Mouse (Mus musculus): ENCODE measurements around the gene Aldh8a1. TPM values are rescaled to one million over a fixed set of nuclear protein-coding genes. Genes with fewer than 3 reads are reported as not detected.

The Aldh8a1 gene
- total RNA-seq, 1 experiment from 2014 or later, result 0.23 TPM

DNA sequence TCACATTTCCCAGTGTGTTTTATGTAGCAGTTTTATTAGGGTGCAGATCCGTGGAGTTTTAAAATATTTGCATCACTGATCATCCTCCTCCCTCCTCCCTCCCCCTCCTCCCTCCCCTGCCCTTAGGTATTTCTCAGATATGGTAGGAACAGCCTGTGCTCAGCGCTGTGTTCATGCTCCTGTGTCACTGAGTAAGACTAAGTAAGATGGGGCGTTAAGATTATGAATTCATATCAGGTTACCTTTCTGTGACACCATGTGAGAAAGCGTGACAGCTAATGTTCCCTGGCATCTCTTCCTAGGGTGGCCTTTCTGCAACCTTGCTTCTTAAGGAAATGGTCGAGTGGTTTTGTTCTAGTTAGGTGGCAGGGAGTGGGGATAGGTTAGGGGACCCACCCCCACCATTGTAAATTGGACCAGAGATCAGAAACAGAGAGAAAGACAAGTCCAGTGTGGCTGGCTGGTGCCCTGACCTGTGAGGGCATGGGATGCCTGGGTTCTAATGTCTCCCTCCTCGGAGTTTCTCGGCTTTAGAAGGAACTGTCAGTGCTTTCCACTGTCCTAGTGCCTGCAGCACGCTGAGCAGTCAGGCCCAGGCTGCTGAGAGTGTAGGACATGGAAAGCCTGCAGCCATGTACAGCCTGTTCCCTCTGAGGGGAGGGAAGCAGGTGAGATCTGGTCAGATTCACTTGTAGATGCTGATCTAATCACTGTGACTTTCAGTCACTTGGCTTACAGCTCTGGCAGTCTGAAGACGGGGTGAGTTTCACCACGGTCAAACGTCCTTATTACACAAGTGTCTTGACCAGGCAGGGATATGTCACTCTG is 28.8 kb downstream of the Aldh8a1 start:
- ATAC-seq (ENCODE audit: extremely low read depth, insufficient number of reproducible peaks, low FRiP score, poor library complexity, severe bottlenecking), result no peak

DNA sequence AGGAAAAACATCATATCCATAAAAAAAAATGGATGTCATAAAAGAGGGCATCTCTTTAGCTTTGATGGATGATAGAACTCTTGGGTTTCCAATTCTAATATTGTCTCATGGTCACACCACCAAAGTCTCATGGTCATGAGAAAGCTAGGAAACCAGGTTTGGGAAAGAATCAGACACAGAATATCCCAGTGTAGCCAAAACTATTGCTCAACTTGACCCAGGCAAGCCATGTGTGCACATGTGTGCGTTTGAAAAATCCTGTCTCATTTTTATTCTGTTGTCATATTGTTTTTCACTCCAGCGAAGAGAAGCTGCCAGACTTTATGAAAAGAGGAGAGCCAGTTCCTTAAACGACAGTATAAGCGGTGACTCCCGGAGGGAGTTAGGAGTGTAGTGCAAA is 33.6 kb downstream of the Aldh8a1 start:
- ATAC-seq (ENCODE audit: extremely low read depth, insufficient number of reproducible peaks, low FRiP score, poor library complexity, severe bottlenecking), result no peak

DNA sequence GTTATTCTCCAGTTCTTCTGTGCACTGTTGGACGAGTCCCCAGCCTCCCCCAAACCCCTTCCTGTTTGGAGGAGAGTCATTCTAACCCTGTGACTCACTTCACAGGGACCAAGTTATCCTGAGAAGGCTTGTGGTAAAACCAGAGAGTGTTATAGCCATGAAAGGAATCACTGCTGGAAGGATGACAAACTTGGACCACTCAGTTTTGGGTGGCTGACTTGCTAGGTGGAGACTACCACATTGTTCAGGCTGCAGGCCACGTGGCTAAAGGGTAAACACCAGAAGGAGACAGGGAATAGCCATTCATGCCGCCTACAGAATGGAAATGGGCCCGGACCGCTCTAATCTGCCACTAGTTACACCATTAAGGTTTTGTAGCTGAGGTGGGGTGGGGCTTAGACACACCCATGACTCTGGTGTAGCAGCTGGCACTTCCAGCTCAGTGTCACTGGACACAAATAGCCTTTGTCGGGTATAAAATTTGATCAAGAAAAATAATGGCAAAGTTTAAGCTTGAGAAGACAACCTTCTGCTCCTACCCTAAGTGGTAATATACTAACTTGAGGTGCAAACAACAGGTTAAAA is 34.6 kb downstream of the Aldh8a1 start:
- no peak for ATAC-seq (ENCODE audit: extremely low read depth, insufficient number of reproducible peaks, low FRiP score, poor library complexity, severe bottlenecking)

DNA sequence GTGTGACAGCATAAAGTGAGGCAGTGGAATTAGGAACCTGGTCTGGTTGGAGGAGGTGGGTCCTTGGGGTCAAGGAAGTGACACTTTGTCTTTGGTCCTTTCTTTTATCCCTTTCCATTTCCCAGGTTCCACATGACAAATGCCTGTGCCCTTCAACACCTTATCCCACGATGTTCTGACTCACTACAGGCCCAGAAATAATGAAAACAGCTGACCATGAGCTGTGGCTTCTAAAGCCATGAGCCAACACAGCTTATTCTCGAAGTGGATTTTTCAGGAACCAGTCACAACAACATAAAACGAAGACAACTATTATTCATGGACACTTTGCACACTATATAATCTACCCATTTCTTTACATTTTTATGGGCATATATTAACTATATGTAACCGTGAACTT is 37.9 kb downstream of the Aldh8a1 start:
- ATAC-seq (ENCODE audit: extremely low read depth, insufficient number of reproducible peaks, low FRiP score, poor library complexity, severe bottlenecking), result no peak

DNA sequence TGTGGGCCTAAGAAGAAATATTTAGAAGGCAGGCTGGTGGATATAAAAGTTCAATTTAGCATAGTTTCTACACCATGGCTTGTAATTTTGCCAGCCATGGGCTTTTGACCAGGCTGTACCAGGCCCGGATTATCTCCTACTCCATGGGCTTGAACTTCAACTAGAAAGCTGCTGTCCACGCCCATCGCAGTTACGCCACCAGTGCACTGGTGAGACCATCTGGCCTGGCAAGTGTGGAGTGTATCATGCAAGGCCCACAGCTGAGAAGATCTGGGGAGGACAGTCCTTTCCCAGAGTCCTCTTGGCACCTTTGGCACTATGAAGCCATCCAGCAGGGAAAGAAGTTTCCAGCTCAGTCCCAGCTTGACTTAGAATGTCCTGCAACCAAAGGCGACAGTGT is 39.1 kb downstream of the Aldh8a1 start:
- ATAC-seq (ENCODE audit: extremely low read depth, insufficient number of reproducible peaks, low FRiP score, poor library complexity, severe bottlenecking), result no peak

DNA sequence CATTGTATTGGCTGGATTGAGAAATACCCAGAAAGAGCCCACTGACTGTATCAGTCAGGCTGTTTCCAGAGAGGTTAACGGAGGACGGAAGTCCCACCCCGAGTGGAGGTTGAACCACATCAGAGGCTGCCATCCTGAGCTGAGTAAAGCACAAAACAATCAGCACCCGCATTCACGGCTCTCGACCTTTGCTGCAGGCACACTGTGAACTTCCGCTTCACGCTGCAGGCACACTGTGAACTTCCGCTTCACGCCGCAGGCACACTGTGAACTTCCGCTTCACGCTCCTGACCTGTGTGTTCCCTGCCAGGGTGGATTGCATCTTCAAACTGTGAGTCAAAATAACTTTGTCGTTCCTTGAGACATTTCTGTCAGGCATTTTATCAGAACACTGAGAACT is 42.1 kb downstream of the Aldh8a1 start:
- peak; percentile 44; the same call in 1 of the 2 replicates for ATAC-seq (ENCODE audit: extremely low read depth, insufficient number of reproducible peaks, low FRiP score, poor library complexity, severe bottlenecking)

DNA sequence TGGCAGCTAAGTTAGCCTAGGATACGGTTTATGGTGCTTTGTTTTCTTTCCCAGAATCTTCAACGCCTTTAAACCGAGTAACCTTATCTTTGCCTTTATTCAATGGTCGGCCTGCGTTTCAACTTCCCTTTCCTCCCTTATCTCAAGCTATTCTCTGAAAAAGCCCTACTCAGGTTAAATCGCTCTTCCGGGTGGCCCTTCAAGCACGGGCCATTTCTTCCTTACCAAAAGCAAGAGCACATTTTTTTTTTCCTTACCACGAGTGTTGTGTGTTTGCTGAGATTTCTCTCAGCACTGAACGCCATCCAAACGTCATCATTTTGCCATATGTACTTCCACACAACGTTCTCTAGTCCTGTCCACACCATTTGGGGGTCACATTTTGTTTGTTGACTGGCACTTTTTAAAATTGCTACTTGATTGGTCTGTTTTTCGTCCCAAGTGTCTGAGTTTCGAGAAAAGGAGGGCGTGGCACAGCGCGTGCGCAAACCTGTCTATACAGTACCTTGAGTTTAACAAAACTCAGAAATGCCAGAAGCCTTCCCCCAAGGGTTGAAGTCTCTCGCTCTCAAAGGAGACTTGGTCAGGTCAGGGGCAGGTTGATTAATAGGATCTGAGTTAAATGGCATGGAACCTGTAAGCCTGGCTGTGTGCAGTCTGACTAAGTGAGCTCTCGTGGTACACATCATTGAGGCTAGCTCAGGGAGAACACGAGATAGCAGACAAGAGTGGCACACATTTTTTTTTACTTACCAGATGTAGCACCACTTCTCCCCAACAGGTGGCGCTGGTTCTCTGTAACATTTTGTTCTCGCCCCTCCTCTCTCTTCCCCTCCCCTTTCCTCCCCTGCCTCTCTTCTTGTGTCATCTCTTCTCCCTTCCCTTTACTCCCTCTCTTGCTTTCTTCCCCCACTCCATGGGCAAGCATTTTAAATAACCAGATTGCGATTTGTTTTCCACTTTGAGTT is 43.6 kb downstream of the Aldh8a1 start:
- ATAC-seq (ENCODE audit: extremely low read depth, insufficient number of reproducible peaks, low FRiP score, poor library complexity, severe bottlenecking), result peak; percentile 51

DNA sequence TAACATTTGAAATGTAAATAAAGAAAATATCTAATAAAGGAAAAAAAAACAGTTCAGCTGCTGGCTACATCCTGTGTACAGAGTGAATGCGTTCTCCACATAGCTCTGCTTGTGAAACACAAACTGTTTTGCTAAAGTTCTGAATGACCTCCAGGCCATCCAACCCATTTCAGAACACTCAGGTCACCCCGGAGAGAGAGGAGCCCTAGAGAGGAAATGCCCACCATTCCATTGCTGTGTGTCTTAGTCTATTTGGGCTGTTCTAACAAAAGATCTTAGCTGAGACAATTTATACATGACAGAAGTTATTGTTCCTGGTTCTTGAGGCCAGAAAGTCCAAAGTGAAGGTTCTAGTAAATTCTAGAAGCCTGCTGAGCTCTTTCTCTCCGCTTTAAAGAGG is 49.4 kb downstream of the Aldh8a1 start:
- no peak for ATAC-seq (ENCODE audit: extremely low read depth, insufficient number of reproducible peaks, low FRiP score, poor library complexity, severe bottlenecking)

DNA sequence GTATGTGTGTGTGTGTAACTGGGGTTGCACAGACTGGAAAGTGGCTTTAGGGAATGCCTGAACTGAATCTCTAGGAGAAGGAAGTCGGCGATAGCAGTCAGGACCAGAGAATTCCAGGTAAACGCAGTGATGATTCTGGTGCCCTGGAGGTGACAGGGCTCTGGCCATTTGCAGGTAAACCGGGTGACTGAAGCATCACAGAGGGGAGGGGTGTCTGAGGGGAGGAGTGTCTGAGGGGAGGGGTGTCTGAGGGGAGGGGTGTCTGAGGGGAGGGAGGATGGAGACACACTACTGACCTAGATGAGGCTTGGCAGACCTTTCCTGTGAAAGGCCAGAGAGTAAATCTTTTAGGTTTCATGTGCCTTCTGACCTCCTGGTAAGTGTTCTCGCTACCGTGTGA is 50.9 kb downstream of the Aldh8a1 start:
- no peak for ATAC-seq (ENCODE audit: extremely low read depth, insufficient number of reproducible peaks, low FRiP score, poor library complexity, severe bottlenecking)

DNA sequence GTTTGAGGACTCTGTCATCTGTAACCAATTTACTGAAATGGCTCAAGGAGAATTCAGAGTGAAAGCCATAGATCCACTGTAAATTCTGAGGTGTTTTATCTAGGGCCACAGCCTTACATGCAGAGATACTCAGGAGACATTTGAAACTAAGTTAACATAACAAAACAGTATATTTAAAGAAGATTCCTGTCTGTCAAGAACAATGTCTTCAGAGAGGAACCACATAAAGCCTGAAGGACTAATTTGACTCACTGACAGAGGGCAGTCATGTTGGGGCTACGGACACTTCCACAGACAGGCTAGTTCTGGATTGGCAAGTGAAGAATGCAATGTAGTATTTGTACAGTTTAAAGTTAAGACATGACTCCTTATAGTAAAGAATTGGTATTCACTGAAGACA is 62.2 kb downstream of the Aldh8a1 start:
- no peak for ATAC-seq (ENCODE audit: extremely low read depth, insufficient number of reproducible peaks, low FRiP score, poor library complexity, severe bottlenecking)

DNA sequence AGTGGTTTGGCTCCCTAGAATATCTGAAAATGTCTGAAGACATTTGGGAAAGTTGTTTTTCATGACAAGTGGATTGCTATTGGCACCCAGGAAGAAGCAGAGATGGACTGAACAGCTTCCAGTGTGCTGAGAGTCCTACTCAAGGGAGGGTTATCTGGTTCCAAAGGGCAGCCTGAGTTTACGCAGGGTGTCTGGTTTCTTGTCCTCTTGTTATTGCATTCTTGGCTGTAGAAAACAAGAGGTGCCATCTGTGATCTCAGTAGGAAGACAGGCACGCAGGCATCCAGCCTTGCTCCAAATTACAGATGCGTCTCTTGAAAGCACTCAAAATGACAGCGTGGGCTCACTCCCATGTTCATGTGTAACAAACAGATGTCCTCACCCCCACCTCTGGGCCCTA is 63.9 kb downstream of the Aldh8a1 start:
- ATAC-seq (ENCODE audit: extremely low read depth, insufficient number of reproducible peaks, low FRiP score, poor library complexity, severe bottlenecking), result no peak

DNA sequence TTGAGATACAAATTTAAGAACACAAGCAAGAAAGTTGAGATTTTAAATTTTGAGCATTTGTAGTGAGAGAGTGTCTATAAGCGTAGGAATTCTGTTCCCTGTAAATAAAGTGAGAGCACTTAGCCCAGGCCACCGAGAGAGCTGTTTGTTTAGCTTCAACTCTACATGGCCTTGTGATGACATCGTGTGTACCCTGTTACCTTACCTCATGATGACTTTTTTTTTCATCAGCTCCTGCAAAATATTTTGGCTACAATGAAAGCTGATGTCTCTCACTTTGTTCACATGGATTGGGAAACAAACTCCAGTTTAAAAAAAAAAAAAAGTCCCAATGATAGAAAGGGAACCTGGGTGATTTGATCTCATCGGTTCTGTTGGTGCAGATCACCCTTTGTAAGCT is 64.6 kb downstream of the Aldh8a1 start:
- no peak for ATAC-seq (ENCODE audit: extremely low read depth, insufficient number of reproducible peaks, low FRiP score, poor library complexity, severe bottlenecking)

DNA sequence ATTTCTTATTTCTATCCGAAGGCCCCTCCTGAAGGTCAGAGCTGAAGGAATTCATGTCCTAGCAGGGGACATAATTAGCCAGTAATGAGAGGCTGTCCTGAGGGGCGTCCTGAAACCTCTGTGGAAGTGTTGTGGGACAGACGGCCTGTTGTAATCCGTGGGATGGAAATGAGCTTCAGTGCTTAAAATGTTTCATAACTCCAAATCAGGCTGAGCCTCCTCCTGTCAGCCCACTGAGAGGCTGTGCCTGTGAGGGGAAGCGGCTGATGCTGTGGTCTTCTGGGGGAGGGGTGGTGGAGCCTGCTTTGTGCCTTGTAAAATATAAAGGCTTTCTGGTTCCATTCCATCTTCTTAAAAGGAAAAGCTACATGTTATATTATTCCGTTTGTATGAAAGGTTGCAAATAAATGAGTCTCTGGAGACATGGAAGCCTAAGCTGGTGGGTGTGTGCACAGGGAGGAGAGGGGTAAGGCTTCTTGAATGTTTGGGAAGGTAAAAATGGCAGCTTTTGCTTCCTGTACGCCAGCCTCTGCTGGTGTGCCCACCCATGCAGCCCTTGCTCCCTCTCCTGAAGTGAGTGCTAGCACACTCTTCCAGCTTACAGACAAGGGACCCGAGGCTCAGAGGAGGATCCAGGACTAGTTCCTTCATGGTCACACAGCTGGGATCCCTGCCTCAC is 66.7 kb downstream of the Aldh8a1 start:
- ATAC-seq (ENCODE audit: extremely low read depth, insufficient number of reproducible peaks, low FRiP score, poor library complexity, severe bottlenecking), result no peak

DNA sequence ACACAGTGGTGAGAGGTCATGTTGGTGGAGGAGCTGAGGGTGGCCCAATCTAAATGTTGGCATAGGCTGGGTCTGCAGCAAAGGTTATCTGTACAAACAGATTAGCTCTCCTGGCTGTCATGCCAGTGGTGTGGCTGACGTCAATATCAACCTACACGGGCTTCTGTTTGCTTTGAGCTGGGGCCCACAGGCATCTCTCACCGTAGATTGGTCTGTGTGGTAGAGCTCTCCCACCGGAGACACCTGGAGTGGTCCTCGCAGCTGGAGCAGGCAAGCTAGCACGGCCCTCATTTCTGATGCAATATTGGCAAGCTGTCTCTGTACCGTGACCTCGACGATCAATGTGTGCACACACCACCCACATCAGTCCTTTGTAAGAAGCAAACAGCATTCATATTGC is 67.3 kb downstream of the Aldh8a1 start:
- ATAC-seq (ENCODE audit: extremely low read depth, insufficient number of reproducible peaks, low FRiP score, poor library complexity, severe bottlenecking), result no peak

Other genes starting within 250 kb of the Aldh8a1 start
- gene Myb, start 216.3 kb upstream of the Aldh8a1 start, total RNA-seq (2017), result 10.6 and 10.8 TPM in 2 replicates
- gene Hbs1l, start 81.3 kb upstream of the Aldh8a1 start, total RNA-seq (2017), result 83.7 and 86.6 TPM in 2 replicates
- 0.37 TPM in 1 of 2 replicates, not detected in the other for gene 1700020N01Rik, start 215.9 kb downstream of the Aldh8a1 start, total RNA-seq (2017)